Mouse (Mus musculus): ENCODE data around the gene Klb. TPM values are rescaled to one million over a fixed set of nuclear protein-coding genes. Genes with fewer than 3 reads are reported as not detected.
"Not testable (repeated sequence)": the region's sequence is repeated elsewhere in the genome, so short reads cannot be mapped to it uniquely, and the experiment has no call there.

Gene Klb
- polyA plus RNA-seq (2012; rRNA removed), result 0.33 and 0.36 TPM in 2 replicates

- no peak for TF ChIP-seq CTCF (IDR thresholded peaks at IDR 0.05; ENCODE audit: extremely low read depth, insufficient read depth, low read length)
- no peak for TF ChIP-seq POLR2A (IDR thresholded peaks at IDR 0.05; ENCODE audit: extremely low read depth, insufficient read depth, low read length)
- no peaks in the 10 kb centered on the region for H3K4me1 ChIP-seq (ENCODE audit: control insufficient read depth, insufficient read depth, low read length)
- no peak within 1 kb of the TSS for H3K4me3 ChIP-seq (ENCODE audit: insufficient read depth, low read length)
- no peak within 1 kb of the TSS for H3K27ac ChIP-seq (ENCODE audit: insufficient read depth, low read length)
Measured at GRCm38 (mm10) chr5:65348168-65348567, at the start of gene Klb. Klb (plus strand) TSS chr5:65348314.

GRCm38 (mm10) chr5:65299623-65300022 is 48.5 kb upstream of the Klb start:
- not testable (repeated sequence) for H3K4me1 ChIP-seq (ENCODE audit: control insufficient read depth, insufficient read depth, low read length); H3K4me3 ChIP-seq (ENCODE audit: insufficient read depth, low read length); H3K27ac ChIP-seq (ENCODE audit: insufficient read depth, low read length)

GRCm38 (mm10) chr5:65300121-65300520 is 48.0 kb upstream of the Klb start:
- no peak for TF ChIP-seq CTCF (IDR thresholded peaks at IDR 0.05; ENCODE audit: extremely low read depth, insufficient read depth, low read length)
- no peak for TF ChIP-seq POLR2A (IDR thresholded peaks at IDR 0.05; ENCODE audit: extremely low read depth, insufficient read depth, low read length)
- no peak overlapping the region for H3K4me3 ChIP-seq (ENCODE audit: insufficient read depth, low read length)
- H3K27ac ChIP-seq (ENCODE audit: insufficient read depth, low read length), result no peak overlapping the region
- no peaks in the 10 kb centered on the region for H3K4me1 ChIP-seq (ENCODE audit: control insufficient read depth, insufficient read depth, low read length)

- Histone ChIP-seq H3K4me1 (ENCODE audit: control insufficient read depth, insufficient read depth, low read length) (no peaks in the 10 kb centered on the region; the same call in 1 of the 2 replicates), H3K27ac (ENCODE audit: insufficient read depth, low read length) (no peak overlapping the region), H3K4me3 (ENCODE audit: insufficient read depth, low read length) (no peak overlapping the region)
- TF ChIP-seq CTCF (IDR thresholded peaks at IDR 0.05; ENCODE audit: extremely low read depth, insufficient read depth, low read length) (no peak), POLR2A (IDR thresholded peaks at IDR 0.05; ENCODE audit: extremely low read depth, insufficient read depth, low read length) (no peak)
Measured at GRCm38 (mm10) chr5:65305516-65305915, 42.6 kb upstream of the Klb start.

- Histone ChIP-seq H3K27ac (ENCODE audit: insufficient read depth, low read length) (no peak overlapping the region), H3K4me1 (ENCODE audit: control insufficient read depth, insufficient read depth, low read length) (no peaks in the 10 kb centered on the region; the same call in 1 of the 2 replicates), H3K4me3 (ENCODE audit: insufficient read depth, low read length) (no peak overlapping the region)
- no peak for TF ChIP-seq POLR2A (IDR thresholded peaks at IDR 0.05; ENCODE audit: extremely low read depth, insufficient read depth, low read length)
- no peak for TF ChIP-seq CTCF (IDR thresholded peaks at IDR 0.05; ENCODE audit: extremely low read depth, insufficient read depth, low read length)
Measured at GRCm38 (mm10) chr5:65308208-65308607, 39.9 kb upstream of the Klb start.

GRCm38 (mm10) chr5:65308866-65309265 is 39.2 kb upstream of the Klb start:
- no peak overlapping the region for H3K27ac ChIP-seq (ENCODE audit: insufficient read depth, low read length)
- TF ChIP-seq CTCF (IDR thresholded peaks at IDR 0.05; ENCODE audit: extremely low read depth, insufficient read depth, low read length), result no peak
- H3K4me1 ChIP-seq (ENCODE audit: control insufficient read depth, insufficient read depth, low read length), result no peaks in the 10 kb centered on the region; the same call in 1 of the 2 replicates

GRCm38 (mm10) chr5:65319176-65319575 is 28.9 kb upstream of the Klb start:
- TF ChIP-seq CTCF (IDR thresholded peaks at IDR 0.05; ENCODE audit: extremely low read depth, insufficient read depth, low read length) (no peak), POLR2A (IDR thresholded peaks at IDR 0.05; ENCODE audit: extremely low read depth, insufficient read depth, low read length) (no peak)
- no peaks in the 10 kb centered on the region for H3K4me1 ChIP-seq (ENCODE audit: control insufficient read depth, insufficient read depth, low read length)
- no peak overlapping the region for H3K27ac ChIP-seq (ENCODE audit: insufficient read depth, low read length)
- H3K4me3 ChIP-seq (ENCODE audit: insufficient read depth, low read length), result no peak overlapping the region

More at GRCm38 (mm10) chr5:65308866-65309265, 39.2 kb upstream of the Klb start:
- H3K4me3 ChIP-seq (ENCODE audit: insufficient read depth, low read length), result no peak overlapping the region

GRCm38 (mm10) chr5:65322165-65322564 is 25.9 kb upstream of the Klb start:
- no peak for TF ChIP-seq POLR2A (IDR thresholded peaks at IDR 0.05; ENCODE audit: extremely low read depth, insufficient read depth, low read length)
- no peak for TF ChIP-seq CTCF (IDR thresholded peaks at IDR 0.05; ENCODE audit: extremely low read depth, insufficient read depth, low read length)
- Histone ChIP-seq H3K4me3 (ENCODE audit: insufficient read depth, low read length) (no peak overlapping the region), H3K27ac (ENCODE audit: insufficient read depth, low read length) (no peak overlapping the region), H3K4me1 (ENCODE audit: control insufficient read depth, insufficient read depth, low read length) (no peaks in the 10 kb centered on the region)

GRCm38 (mm10) chr5:65324271-65324670 is 23.8 kb upstream of the Klb start:
- H3K4me1 ChIP-seq (ENCODE audit: control insufficient read depth, insufficient read depth, low read length), result no peaks in the 10 kb centered on the region
- H3K27ac ChIP-seq (ENCODE audit: insufficient read depth, low read length), result no peak overlapping the region
- no peak overlapping the region for H3K4me3 ChIP-seq (ENCODE audit: insufficient read depth, low read length)
- TF ChIP-seq CTCF (IDR thresholded peaks at IDR 0.05; ENCODE audit: extremely low read depth, insufficient read depth, low read length) (no peak), POLR2A (IDR thresholded peaks at IDR 0.05; ENCODE audit: extremely low read depth, insufficient read depth, low read length) (no peak)

GRCm38 (mm10) chr5:65324758-65325355 is 23.3 kb upstream of the Klb start:
- H3K4me1 ChIP-seq (ENCODE audit: control insufficient read depth, insufficient read depth, low read length), result no peaks in the 10 kb centered on the region
- H3K27ac ChIP-seq (ENCODE audit: insufficient read depth, low read length), result no peak overlapping the region
- no peak overlapping the region for H3K4me3 ChIP-seq (ENCODE audit: insufficient read depth, low read length)
- no peak for TF ChIP-seq POLR2A (IDR thresholded peaks at IDR 0.05; ENCODE audit: extremely low read depth, insufficient read depth, low read length)
- TF ChIP-seq CTCF (IDR thresholded peaks at IDR 0.05; ENCODE audit: extremely low read depth, insufficient read depth, low read length), result no peak

Measured in cortical plate, adult 2 months (tissue).